Mouse (Mus musculus) cerebellum, adult 18-20 months (tissue): ENCODE measurements at regions not wholly inside any gene's neighbourhood (a gene's known extent, or its start where the extent isn't known, plus 50 kb on each side); places are given as distances from the start of the nearest gene placed in this dataset.
A peak's percentile ranks its signal among the peaks of the same experiment; 100 is the strongest.

Source experiments
- DNase-seq, 2 experiments: peaks; one replicate each; pipeline ENCODE4 v3.0.0; 2021

DNA sequence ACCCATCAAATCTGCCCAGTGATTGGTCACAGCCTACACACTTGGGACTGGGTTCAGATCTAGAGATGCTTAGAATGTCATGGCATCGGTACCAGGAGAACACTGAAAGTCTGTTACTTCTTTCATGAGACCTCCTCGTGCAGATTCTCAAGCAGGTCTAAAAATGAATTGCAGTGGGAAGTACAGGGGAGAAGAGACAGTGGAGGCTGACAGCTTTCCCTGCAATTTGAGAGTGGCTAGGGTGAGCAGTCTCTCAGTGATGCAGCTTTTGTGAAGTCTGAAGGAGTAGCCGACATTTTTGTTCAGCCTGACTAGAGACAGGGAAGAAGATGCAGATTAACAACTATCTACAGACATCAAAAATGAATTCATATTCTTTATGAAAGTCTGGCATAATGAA, 112.5 kb downstream of the Fam198b start:
- no peak for DNase-seq

DNA sequence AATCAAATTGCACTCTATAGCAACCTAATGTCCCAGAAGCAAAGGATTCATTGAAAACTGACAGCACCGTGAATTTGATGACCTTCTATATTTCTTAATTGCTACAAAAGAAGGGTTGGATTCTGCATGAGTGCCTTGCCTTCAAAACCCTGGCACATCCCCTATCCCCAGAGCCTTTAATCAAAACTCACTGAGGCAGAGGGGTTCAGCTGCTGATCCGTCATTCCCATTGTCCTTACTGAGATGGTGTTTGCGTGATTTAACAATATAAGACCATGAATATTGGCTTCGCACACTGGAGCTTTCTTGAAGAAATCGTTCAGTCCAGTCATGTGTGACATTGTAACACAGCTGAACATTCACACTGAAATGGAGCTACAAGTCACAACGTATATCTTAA, 118.0 kb downstream of the Fam198b start:
- no peak for DNase-seq

- no peak for DNase-seq
Measured at GRCm38 (mm10) chr3:80003300-80004090, 119.2 kb downstream of the Fam198b start.

DNA sequence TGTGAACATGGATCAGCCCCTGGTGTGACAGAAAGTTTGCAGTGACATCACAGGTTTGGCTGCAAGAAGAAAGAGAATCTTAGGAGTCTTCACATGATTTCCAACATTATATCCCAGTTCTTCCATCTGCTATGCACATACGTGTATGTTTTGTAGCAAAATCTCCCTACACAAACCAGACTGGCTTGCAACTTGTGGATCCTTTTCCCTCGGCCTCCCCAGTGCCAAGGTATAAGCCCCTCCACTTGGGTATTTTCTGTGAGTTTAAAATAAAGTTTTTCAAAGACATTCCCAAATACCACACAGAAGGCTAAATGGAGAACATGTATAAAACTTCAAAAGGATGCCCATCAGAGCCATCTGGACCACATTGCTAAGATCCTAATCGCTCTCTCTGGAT, 120.2 kb downstream of the Fam198b start:
- no peak for DNase-seq

DNA sequence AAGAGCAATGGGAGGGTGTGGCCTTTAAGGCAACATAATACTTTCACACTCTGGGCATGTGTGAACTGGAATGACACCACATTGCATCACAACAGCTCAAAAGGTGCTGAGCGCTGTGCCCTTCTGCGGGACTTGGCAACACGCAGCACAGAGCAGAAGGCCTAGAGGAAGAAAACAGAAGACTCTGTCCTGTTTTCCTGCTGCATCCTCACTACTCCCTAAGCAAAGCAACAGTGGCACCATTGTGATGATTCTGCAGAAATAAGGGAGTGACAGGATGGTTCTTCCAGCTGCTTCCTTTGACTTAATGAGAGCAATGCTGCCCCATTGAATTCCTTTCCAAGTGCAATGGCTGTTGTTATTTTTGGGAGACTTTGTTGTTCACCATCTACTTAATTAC, 120.6 kb downstream of the Fam198b start:
- DNase-seq = no peak

- DNase-seq = no peak
Measured at GRCm38 (mm10) chr3:80005371-80005770, 121.0 kb downstream of the Fam198b start.

DNA sequence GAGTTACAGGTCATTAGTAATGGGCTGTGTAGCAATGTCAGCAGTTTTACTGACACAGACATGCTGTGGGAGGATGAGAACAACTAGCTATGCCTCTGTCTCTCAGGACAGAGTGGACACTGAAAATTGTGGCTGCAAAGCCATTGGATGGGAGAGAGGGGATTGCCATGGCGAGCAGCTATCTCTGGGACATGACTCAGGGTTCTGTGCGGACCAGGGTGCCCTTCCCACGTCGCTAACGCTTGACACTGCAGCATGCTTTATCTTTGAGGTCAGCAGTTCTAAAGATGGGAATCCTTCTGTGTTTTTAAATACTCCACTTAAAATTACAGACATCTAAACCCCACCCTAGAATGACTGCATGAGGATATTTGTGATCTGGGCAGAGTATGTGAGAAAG, 121.9 kb downstream of the Fam198b start:
- DNase-seq = no peak

- DNase-seq = no peak
Measured at GRCm38 (mm10) chr3:80007006-80007405, 122.7 kb downstream of the Fam198b start.

DNA sequence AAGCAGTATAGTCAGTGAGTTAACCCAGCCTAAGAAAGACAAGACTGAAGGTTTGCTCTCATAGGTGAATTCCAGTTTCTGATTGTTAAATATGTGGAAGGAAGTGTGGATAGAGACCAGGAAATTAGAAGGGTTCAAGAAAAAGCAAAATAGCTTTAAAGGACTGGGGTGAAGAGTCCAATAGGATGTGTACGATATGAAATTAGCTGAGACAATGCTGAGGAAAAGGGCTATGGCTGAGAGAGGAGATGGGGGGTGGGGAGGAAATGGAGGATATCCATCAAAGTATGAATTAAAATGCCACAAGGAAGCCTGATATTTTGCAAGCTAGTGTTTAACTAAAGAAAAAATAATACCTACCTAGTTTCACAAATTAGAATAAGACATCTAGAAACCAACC, 124.9 kb downstream of the Fam198b start:
- DNase-seq = no peak

GRCm38 (mm10) chr3:80025795-80026194, 141.5 kb downstream of the Fam198b start:
- no peak for DNase-seq

- DNase-seq = no peak
Measured at GRCm38 (mm10) chr3:80033071-80033470, 148.7 kb downstream of the Fam198b start.

- DNase-seq = no peak
Measured at GRCm38 (mm10) chr3:80038553-80039129, 154.3 kb downstream of the Fam198b start.

DNA sequence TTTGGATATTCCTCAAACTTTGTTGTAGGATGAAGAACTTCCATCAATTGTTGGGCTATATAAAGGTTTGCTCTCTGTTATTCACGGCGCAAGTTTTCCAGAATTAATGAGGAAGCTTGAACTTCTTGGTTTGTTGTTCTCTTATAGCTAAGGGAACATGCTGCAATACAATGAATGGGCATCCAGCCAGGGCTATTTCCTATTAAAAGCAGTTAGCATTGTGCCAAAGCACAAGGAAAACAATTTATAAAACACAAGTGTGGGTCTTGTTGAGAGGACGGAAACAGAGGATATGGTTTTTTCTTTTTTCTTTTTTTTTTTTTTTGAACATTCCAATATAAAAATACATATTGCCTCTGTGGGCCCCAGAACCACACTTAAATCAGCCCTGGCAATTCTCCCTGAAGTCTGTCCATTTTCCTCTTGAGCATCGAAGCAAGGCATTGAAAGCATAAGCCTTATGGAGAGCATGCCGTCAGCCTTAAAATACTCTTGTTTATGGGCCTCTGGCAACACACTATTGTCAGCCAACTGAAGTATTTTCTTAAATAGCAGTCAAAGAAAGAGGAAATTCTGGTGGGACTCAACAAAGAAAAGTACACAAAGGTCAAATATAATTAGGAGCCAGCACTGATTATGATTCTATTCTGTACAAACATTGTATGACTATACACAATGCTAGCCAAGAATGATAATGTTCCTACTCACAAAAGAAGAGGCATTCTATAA, 158.6 kb downstream of the Fam198b start:
- no peak for DNase-seq

DNA sequence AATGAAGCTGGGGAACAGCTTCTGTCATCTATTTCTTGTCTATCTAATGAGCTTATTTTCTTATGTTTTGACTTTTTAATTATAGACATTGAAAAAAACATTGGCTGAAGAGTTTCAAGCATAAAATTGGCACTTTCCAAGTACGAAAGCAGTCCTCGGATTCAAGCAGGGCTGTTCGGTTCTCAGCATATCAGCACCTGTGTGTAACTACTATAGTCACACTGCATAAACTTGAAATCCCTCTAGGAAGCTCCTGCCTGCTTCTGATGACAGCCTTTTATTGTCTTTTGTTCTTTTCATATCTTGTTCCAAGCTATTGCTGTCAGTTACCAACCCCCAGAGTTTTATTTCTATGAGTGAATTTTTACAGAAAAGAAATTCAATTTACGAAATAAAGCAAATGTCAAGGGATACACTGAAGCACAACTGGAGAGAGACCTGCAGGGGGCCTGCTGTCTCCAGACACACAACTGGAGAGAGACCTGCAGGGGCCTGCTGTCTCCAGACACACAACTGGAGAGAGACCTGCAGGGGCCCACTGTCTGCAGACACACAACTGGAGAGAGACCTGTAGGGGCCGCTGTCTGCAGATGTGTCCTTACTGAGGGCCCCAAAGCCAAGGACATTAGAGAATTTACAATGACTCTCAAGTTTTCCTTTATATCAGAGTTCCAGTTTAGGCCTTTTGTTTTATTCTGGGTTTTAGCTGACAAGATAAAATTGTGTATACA, 165.3 kb downstream of the Fam198b start:
- DNase-seq = no peak

GRCm38 (mm10) chr3:80050920-80051319, 166.6 kb downstream of the Fam198b start:
- no peak for DNase-seq

- DNase-seq = no peak
Measured at GRCm38 (mm10) chr3:80051963-80052362, 167.6 kb downstream of the Fam198b start.

GRCm38 (mm10) chr3:80052879-80053278, 168.5 kb downstream of the Fam198b start:
- no peak for DNase-seq

DNA sequence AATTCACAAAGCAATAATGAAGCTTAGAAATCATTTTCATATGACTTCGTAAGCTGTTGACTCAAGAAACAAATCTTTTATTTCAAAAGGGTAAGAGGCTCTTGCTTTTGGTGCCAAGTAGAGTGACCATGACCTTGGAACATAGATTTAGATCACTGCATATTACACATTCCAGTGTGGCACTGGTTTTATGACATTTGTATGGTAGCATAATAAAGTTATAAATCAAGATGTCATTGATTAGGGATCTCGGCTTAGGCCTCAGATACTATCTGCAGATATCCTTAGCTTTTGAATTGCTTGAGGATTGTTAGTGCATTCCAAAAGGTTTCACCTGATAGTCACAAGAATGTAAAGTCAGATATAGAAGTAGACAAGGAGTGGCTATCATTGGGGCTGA, 169.1 kb downstream of the Fam198b start:
- DNase-seq = no peak

DNA sequence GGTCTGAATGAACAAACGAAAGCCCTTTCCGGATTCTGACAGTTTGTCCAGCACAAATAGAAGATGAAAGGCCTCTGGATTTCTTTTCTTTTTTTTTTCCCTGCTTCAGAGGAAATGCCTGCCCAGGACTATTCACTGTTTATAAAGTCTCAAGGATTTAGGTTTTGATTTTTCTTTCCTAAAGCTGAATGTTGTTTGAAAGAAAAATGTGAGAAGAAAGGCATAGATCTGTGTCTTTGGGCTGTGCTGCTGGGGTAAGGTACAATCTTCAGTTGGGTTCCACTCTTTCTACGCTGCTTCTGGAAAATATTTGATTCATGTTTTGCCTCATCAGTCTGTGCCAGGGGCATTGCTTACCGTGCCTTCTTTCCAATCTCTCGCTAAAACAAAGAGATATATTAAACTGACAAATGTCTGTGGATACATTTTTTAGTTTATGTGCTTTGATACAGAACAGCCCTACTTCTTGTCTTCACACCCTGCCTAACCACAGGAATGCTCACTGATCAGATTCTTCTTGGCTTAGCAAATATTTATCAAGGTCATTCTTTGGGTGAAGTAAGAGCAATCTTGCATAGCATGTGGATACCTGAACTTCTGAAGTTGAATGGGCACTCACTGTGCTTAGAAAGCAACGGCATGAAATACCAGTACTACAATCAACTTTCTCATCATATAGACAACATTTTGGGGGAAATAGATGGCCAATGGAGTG, 172.5 kb downstream of the Fam198b start:
- no peak for DNase-seq

DNA sequence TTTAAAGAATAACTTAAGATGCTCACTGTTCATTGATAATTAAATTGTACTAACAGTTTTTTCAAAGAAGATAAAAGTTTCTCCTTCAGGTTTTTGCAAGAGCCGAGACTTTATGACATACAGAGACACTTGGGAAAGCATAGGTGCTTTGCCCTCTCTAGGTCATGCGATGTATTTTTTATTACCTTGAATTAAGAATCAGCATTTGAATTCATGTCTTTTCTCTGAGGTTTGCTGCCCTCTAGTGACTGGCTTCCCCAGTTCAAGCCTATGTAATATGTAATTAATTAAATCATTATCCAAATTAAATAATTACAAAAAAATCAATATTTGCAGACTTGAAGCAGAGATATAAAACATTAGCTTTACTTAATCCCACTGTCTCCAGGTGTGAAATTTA, 174.4 kb downstream of the Fam198b start:
- peak; percentile 28 to 30 for DNase-seq

DNA sequence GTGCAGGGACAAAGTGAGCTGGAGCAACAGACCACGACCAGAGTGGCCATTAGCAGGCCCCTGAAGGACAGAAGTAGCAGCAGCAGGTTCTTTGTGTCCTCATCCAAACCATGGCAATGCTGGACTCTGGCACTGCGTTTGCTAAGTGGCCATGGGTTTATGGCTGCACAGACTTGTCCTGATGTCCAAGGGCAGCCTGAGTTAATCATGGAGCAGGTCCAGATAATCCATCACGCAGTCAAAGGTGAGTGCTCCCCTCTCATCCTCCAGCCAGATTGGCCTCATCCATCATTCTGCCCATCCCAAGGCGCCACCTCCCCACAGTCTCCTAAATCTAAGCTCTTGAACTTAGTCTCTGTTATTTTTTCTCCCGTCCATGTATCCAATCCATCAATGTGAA, 186.4 kb downstream of the Fam198b start:
- DNase-seq = no peak

GRCm38 (mm10) chr3:80079801-80080418, 195.6 kb downstream of the Fam198b start:
- DNase-seq = peak; percentile 65 to 76
